Mouse (Mus musculus): ENCODE results near the gene Ndufs1. TPM values are rescaled to one million over a fixed set of nuclear protein-coding genes. Genes with fewer than 3 reads are reported as not detected.
A peak's percentile ranks its signal among the peaks of the same experiment; 100 is the strongest.

Gene Ndufs1
- total RNA-seq (2021): 100 to 1,000 TPM; 328 to 405 TPM
- long read RNA-seq, experiment 1, transcript Ndufs1-203 (19 exons, 2,590 nt): minor isoform, 149 of 604 reads
- long read RNA-seq, experiment 1, transcript Ndufs1-201 (19 exons, 2,661 nt): major isoform, 327 of 604 reads
- long read RNA-seq, experiment 1, partial matches to known transcripts: 26 of 604 reads
- long read RNA-seq, experiment 1, other reads (novel, unspliced or antisense): 102 of 604 reads
- long read RNA-seq, experiment 2, transcript Ndufs1-203 (19 exons, 2,590 nt): minor isoform, 193 of 691 reads
- long read RNA-seq, experiment 2, transcript Ndufs1-201 (19 exons, 2,661 nt): major isoform, 351 of 691 reads
- long read RNA-seq, experiment 2, partial matches to known transcripts: 23 of 691 reads
- long read RNA-seq, experiment 2, other reads (novel, unspliced or antisense): 120 of 691 reads

- peak; percentile 96 for DNase-seq
- intact Hi-C loops (cut with DNase I; ENCODE audit: low total_unique reads): no loop called here
These were observed at the start of gene Ndufs1, which contains the start of gene Eef1b2 for GRCm38 (mm10) chr1:63176604-63177421. TSS of gene Ndufs1 (minus strand) at chr1:63176833. TSS of gene Eef1b2 (plus strand) at chr1:63176825.

DNA sequence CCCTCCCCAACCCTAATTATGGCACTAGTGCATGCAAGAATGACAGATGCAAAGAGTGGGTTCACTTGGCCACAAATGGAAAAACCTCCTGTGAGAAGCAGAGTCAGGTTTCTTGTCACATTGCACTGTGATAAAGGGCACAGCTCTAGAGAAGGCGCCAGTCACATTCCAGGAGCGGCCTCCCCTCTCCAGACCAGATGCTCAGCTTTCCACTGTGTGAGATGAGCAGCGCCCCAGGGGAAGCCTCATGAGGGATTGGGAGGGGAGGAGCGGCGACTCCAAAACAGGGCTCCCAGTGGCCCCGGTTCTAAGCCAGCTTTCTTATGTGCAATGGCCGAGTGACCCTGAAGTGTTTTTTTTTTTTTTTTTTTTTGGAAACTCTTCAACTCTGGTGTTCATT, 49.3 kb upstream of the Ndufs1 start:
- peak; percentile 17 for DNase-seq
- intact Hi-C loops (cut with DNase I; ENCODE audit: low total_unique reads): no loop called here

- intact Hi-C loops (cut with DNase I; ENCODE audit: low total_unique reads): no loop called here
- DNase-seq: no peak
These were observed 48.4 kb upstream of the Ndufs1 start for GRCm38 (mm10) chr1:63225009-63225408.

DNA sequence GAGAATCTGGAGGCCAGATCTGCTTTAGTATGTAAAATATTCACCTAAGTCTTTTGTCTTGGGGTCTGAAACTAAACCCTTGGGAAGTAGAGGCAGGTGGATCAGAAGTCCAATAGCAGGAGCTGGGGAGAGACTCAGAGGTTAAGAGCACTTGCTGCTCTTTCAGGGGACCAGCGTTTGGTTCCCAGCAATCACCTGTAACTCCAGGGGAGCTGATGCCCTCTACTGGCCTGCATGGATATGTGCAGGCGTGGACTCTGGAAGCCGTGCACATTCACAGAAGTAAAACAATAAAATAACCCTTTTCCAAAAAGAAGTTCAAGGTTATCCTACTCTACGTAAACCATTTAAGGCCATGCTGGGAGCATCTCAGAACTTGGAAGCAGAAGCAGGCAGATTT, 42.6 kb upstream of the Ndufs1 start:
- intact Hi-C loops (cut with DNase I; ENCODE audit: low total_unique reads): no loop called here
- DNase-seq: no peak

DNA sequence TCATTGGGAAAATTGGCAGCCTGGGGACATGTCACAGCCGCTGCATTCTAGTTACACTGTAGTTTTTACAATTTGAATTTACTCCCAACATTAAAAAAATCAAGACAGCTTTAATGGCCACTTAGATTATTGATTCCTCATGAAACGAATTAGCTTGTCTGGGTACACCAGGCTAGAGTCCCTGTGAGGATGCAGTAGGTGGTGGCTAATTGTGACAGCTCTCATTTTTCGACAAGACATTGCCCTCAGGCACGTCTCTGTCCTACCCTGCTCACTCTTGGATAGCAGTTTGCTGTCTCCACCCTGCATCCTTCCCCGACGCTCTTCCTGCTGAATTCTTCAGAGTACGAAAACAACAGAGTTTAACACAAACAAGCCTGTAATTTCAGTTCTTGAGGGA, 38.0 kb upstream of the Ndufs1 start:
- DNase-seq: no peak
- intact Hi-C loops (cut with DNase I; ENCODE audit: low total_unique reads): no loop called here

GRCm38 (mm10) chr1:63214271-63214558, 37.6 kb upstream of the Ndufs1 start, which contains the start of gene Gpr1:
TSS of gene Gpr1 (minus strand) at chr1:63214543.
- intact Hi-C loops (cut with DNase I; ENCODE audit: low total_unique reads): no loop called here
- DNase-seq: no peak

- intact Hi-C loops (cut with DNase I; ENCODE audit: low total_unique reads): no loop called here
- no peak for DNase-seq
These were observed 37.0 kb upstream of the Ndufs1 start for GRCm38 (mm10) chr1:63213478-63214270.

GRCm38 (mm10) chr1:63209861-63210529, 33.4 kb upstream of the Ndufs1 start:
- DNase-seq: no peak

DNA sequence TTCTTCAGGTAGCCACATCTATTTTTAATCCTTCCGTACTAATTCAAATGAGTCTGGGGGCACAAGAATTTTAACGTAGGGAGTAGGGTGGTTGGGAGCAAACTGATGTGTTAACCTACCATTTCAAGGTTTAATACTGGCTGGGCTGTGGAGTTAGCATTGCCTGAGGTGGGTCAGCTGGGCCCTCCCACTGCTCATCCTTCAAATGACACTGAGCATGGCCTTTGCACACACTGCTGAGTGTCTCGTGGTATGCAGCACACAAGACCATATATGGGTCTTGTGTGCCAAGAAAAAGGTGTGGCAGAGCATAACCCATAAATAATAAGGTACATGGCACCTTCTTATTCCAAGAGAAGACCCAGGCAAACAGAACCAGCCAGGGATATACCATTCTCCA, 31.0 kb upstream of the Ndufs1 start:
- intact Hi-C loops (cut with DNase I; ENCODE audit: low total_unique reads): no loop called here
- no peak for DNase-seq

More at GRCm38 (mm10) chr1:63209861-63210529, 33.4 kb upstream of the Ndufs1 start:
- intact Hi-C loops (cut with DNase I; ENCODE audit: low total_unique reads): no loop called here

- intact Hi-C loops (cut with DNase I; ENCODE audit: low total_unique reads): no loop called here
- no peak for DNase-seq
These were observed 28.2 kb upstream of the Ndufs1 start for GRCm38 (mm10) chr1:63204660-63205394.

DNA sequence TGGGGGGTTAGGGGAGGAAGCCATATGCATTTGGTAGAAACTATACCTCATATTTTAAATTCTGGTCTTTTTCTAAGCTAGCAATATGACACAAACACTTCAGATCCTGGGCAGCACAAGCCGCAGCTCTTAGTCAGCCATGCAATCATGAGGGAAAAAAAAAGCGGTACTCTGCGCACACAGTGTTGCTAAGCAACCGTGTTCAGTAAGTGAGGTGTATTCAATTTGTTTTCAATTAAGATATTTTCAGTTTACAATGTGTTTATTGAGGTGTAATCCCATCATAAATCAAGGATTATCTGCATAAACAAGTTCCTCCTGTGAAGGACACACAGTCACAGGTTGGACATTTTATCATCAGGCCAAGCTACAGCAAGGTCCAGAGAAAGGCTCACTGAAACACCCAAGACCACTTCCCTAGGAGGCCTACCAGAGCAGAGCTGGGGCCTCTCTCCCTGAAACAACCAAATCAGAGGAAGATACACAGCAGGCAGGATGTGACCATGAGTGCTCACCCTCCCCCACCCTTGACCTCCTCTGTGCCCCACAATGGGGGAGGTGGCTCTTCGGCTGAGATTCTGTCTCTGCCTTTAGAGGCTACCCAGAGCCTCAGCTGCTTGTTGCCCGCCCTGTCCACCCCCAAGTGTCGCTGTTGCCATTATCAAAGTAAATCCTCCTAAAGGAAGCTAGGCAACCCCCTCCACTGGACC, 27.5 kb upstream of the Ndufs1 start:
- DNase-seq: no peak
- intact Hi-C loops (cut with DNase I; ENCODE audit: low total_unique reads): no loop called here

DNA sequence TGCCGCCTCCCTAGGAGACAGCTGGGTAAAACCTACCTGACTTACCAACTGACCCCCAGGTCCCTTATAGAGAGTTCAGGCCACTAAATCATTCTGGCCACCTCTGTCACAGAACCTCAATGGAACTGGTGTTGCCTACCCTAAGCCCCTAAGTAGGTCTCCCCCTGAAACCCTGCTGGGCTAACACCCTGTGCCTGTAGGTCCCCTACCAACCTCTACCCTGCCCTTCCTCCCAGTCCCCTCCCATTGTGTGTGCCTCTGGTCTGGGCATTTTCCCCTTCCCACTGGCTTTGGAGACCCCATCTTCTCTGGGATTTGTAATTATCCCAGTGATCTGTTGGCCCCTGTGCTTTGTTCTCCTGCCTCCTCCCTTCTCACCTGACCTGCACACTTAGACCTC, 26.8 kb upstream of the Ndufs1 start:
- DNase-seq: no peak
- intact Hi-C loops (cut with DNase I; ENCODE audit: low total_unique reads): no loop called here

GRCm38 (mm10) chr1:63201672-63202071, 25.0 kb upstream of the Ndufs1 start:
- no peak for DNase-seq

DNA sequence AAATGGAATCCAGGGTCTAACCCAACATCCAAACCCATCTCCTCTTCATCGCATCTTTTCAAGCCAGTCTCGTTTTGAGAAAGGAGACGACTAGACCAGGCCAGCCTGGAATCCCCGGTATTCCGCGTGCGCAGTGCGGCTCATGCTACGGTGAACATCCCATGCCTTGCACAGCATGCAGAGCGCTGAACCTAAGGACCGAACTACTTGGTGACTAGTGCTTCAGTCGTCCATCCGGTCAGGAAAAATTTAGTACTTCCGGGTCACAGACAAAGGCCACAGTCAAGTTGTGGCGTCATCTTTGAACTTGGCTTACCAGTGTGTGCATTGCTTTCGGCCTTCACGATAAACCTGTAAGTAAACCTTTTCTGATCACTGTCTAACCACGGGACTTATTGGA, 23.7 kb upstream of the Ndufs1 start:
- DNase-seq: no peak
- intact Hi-C loops (cut with DNase I; ENCODE audit: low total_unique reads): no loop called here

More at GRCm38 (mm10) chr1:63201672-63202071, 25.0 kb upstream of the Ndufs1 start:
- intact Hi-C loops (cut with DNase I; ENCODE audit: low total_unique reads): no loop called here

GRCm38 (mm10) chr1:63199387-63199786, 22.8 kb upstream of the Ndufs1 start:
- intact Hi-C loops (cut with DNase I; ENCODE audit: low total_unique reads): no loop called here
- no peak for DNase-seq

DNA sequence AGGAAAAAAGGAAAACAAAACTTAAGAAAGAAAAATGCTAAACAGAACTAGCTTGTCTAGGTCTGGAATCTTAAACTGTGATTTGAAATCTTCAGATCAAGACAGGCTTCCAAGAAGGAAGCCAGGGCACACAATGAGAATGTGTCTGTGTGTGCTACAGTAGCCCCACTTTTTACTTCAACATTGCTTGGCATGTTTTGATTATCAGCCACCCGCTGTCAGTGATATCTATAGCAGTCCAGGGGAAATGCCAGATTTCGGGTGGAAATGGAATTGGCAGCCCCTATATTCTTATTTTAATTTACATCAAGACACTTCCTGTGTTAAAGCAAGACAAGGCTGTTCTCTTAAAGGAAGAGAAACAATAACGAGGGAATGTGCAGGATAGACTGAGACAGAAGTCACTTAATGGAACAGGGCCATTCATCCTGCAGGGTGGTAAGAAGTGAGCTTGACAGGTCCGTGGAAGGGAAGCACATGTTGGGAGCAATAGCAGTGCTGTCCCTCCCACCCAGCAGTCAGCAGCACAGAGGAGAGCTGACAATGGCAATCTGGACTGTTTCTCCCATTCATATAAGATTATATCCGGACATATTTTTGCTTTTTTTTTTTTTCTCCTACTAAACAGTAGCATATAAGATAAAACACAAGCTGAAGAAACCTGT, 19.3 kb upstream of the Ndufs1 start:
- intact Hi-C loops (cut with DNase I; ENCODE audit: low total_unique reads): no loop called here
- no peak for DNase-seq

DNA sequence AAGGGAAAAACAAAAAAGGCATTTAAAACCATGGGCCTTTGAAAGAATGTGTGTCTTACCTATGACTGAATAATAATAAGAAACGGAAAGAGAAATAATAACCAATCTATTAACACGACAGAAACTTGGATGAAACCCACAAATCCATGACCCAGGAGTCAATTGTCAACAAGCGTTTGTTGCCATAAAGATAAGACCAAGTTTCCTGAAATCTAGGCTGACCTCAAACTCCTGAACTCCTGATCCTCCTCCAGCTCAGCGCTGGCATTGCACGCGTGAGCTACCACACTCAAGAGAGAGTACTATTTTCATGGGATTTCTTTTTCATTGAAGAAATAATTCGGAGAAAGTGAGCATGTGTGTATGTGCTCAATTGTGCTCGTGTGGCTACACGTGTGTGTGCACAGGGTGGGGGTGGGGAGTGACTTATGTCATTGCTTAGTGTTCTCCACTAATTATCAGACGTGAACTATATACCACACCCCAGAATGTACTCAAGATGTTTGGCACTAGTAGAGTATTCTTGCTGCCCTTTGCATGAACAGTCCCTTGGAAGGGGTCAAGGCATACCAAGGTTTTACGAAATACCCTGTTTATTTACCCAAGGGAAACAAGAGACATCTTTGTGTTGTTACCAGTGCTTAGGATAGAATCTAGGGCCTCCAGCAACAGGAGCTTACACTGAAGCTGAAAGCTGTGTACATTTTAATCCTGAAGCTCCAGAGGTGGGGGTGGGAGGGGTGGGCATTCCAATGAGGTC, 15.9 kb upstream of the Ndufs1 start:
- intact Hi-C loops (cut with DNase I; ENCODE audit: low total_unique reads): no loop called here
- DNase-seq: no peak

Measured in gastrocnemius, postnatal 14 days (tissue).